8 mouse cellular contexts compared by ENCODE assay signal in the genomic region with DNA sequence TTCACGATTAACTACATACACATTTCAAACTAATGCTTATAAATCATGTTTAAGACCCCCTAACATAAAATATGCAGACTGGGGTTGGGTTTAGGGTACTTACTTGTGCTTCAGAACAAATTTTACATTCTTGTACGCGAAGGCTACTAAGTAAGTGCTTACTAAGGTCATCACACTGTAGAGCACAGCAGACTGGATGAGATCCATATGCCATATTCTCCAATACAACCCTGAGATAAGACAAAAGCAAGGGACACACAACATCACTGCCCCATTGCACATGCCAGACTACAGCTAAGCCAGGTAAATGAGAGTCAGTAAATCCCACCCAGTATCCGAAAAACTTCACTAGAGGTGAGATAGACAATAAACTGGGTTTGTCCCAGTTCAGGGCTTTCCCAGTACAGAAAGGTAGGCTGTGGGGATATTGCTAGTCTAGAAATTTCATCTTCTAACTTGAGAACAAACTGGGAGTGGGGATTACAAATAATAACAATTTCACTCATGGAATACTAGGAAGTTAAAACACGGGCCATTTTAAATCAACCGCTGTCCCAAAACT. TPM values are rescaled to one million over a fixed set of nuclear protein-coding genes. Genes with fewer than 3 reads are reported as not detected.
DNase-seq lines count a peak whose midpoint lies in the region; ATAC-seq and TF ChIP-seq lines count a peak whose summit lies in the region.

No protein-coding gene starts in this region.

- H3K9me3 ChIP-seq in forebrain, embryonic 14.5 days (replicated peaks; ENCODE audit: control insufficient read depth, low read length) = no peaks in the 10 kb centered on the region
- no peaks in the 10 kb centered on the region for H3K9me3 ChIP-seq in liver, embryonic 16.5 days (replicated peaks; ENCODE audit: control insufficient read depth, low read length)

- peaks cover 5% of the 10 kb centered on the region for H3K79me2 ChIP-seq in heart, adult 2 months (replicated peaks; ENCODE audit: control insufficient read depth, insufficient read depth, low read length)
- peaks cover 61% of the 10 kb centered on the region for H3K79me2 ChIP-seq in C2C12 (ENCODE audit: control insufficient read depth, insufficient read depth)

- peaks cover 53% of the 10 kb centered on the region for H3K79me3 ChIP-seq in C2C12 (ENCODE audit: low read depth)

- WGBS in heart, adult 2 months = 27% methylated on average over 6 of the region's 6 CpGs
- WGBS in forebrain, embryonic 14.5 days = 44% methylated on average over 6 of the region's 6 CpGs
- WGBS in liver, embryonic 16.5 days (ENCODE audit: insufficient replicate concordance) = 40% methylated on average over 6 of the region's 6 CpGs

- no peak for TF ChIP-seq CTCF in heart, adult 2 months (IDR thresholded peaks at IDR 0.05)
- no peak for TF ChIP-seq CTCF in C2C12 (IDR thresholded peaks at IDR 0.05; ENCODE audit: control insufficient read depth, insufficient read depth, insufficient read length)

- H3K9ac ChIP-seq in heart, adult 2 months (ENCODE audit: low read depth, low read length) = peak overlapping the region; percentile 86
- peak overlapping the region; percentile 83 for H3K9ac ChIP-seq in forebrain, embryonic 14.5 days (ENCODE audit: low read length)
- peak overlapping the region; percentile 89 for H3K9ac ChIP-seq in liver, embryonic 16.5 days (ENCODE audit: low read depth, low read length)

- H3K4me1 ChIP-seq in heart, adult 2 months (ENCODE audit: control insufficient read depth, insufficient read depth, low read length) = no peaks in the 10 kb centered on the region
- H3K4me1 ChIP-seq in forebrain, embryonic 14.5 days (ENCODE audit: control insufficient read depth, insufficient read depth, low read length) = peaks cover 6% of the 10 kb centered on the region
- H3K4me1 ChIP-seq in liver, embryonic 16.5 days (ENCODE audit: control insufficient read depth, low read depth, low read length) = peaks cover 4% of the 10 kb centered on the region

- H3K4me2 ChIP-seq in forebrain, embryonic 14.5 days (ENCODE audit: low read length) = peak overlapping the region; percentile 62
- peak overlapping the region; percentile 68 for H3K4me2 ChIP-seq in liver, embryonic 16.5 days (ENCODE audit: low read depth, low read length)

- intact Hi-C loops in heart, adult 2 months (cut with DNase I) = loop anchor here (2.0 to 5.0 kb wide), 3 partner anchors 49 to 541 kb away; a partner anchor contains a TSS

- peak overlapping the region; percentile 89 for H3ac ChIP-seq in C2C12 (ENCODE audit: control insufficient read depth, insufficient read length, low read depth)

- DNase-seq in heart, adult 2 months = no peak
- DNase-seq in heart, adult 8-10 months (ENCODE audit: low spot score) = no peak
- DNase-seq in forebrain, embryonic 14.5 days (ENCODE audit: low spot score) = no peak
- DNase-seq in layer of hippocampus, adult 18-20 months (ENCODE audit: low spot score in 2 of 2) = no peak
- DNase-seq in adrenal gland, postnatal 10 days = no peak
- DNase-seq in kidney, postnatal 4 days = no peak

- peak overlapping the region; percentile 79 for H3K27ac ChIP-seq in heart, adult 2 months
- no peak overlapping the region for H3K27ac ChIP-seq in forebrain, embryonic 14.5 days (ENCODE audit: low read depth, low read length)
- H3K27ac ChIP-seq in liver, embryonic 16.5 days (ENCODE audit: low read length) = peak overlapping the region; percentile 54

- peaks cover 36% of the 10 kb centered on the region for H3K36me3 ChIP-seq in heart, adult 2 months (ENCODE audit: control insufficient read depth, insufficient read depth, low read length)
- peaks cover 43% of the 10 kb centered on the region for H3K36me3 ChIP-seq in C2C12 (ENCODE audit: control insufficient read depth, insufficient read depth)
- H3K36me3 ChIP-seq in forebrain, embryonic 14.5 days (ENCODE audit: control insufficient read depth, insufficient read depth, low read length) = peaks cover 38% of the 10 kb centered on the region
- H3K36me3 ChIP-seq in liver, embryonic 16.5 days (ENCODE audit: control insufficient read depth, insufficient read depth) = peaks cover 25% of the 10 kb centered on the region

- TF ChIP-seq EP300 in heart, adult 2 months (IDR thresholded peaks at IDR 0.05; ENCODE audit: insufficient read depth, low read depth, low read length) = no peak

- no peak for TF ChIP-seq POLR2A in heart, adult 2 months (IDR thresholded peaks at IDR 0.05; ENCODE audit: insufficient read depth, low read depth, low read length)

- ATAC-seq in forebrain, embryonic 14.5 days = no peak
- ATAC-seq in liver, embryonic 16.5 days (ENCODE audit: low read depth) = no peak

- H3K4me3 ChIP-seq in heart, adult 2 months = peak overlapping the region; percentile 68
- H3K4me3 ChIP-seq in C2C12 (ENCODE audit: insufficient read depth, poor library complexity, severe bottlenecking) = peak overlapping the region; percentile 82
- H3K4me3 ChIP-seq in forebrain, embryonic 14.5 days (ENCODE audit: low read depth, low read length) = peak overlapping the region; percentile 77
- H3K4me3 ChIP-seq in liver, embryonic 16.5 days (ENCODE audit: low read depth, low read length) = peak overlapping the region; percentile 85

- H3K27me3 ChIP-seq in heart, adult 2 months (ENCODE audit: control insufficient read depth, insufficient read depth, low read length) = no peaks in the 10 kb centered on the region
- no peaks in the 10 kb centered on the region for H3K27me3 ChIP-seq in C2C12 (ENCODE audit: control insufficient read depth, insufficient read depth, insufficient read length)
- H3K27me3 ChIP-seq in forebrain, embryonic 14.5 days (replicated peaks; ENCODE audit: control insufficient read depth, insufficient read depth, low read length) = no peaks in the 10 kb centered on the region
- H3K27me3 ChIP-seq in liver, embryonic 16.5 days (ENCODE audit: control insufficient read depth, insufficient read depth, low read depth, low read length) = no peaks in the 10 kb centered on the region

TF ChIP-seq in C2C12, 6 proteins besides CTCF, POLR2A, EP300 and RAD21:
- TF ChIP-seq FOSL1 (IDR thresholded peaks at IDR 0.05; ENCODE audit: insufficient read depth, low read length, poor library complexity, severe bottlenecking) (no peak), USF1 (IDR thresholded peaks at IDR 0.05; ENCODE audit: low read depth) (no peak), CEBPB (IDR thresholded peaks at IDR 0.05; ENCODE audit: low read depth) (no peak), MYOG (IDR thresholded peaks at IDR 0.05; ENCODE audit: control insufficient read depth, extremely low read depth, insufficient read length) (no peak), MAX (IDR thresholded peaks at IDR 0.05) (no peak), MYOD1 (IDR thresholded peaks at IDR 0.05; ENCODE audit: control insufficient read depth, insufficient read length, low read depth) (no peak)
TF ChIP-seq in C2C12: peak in this region for 0.

RNA-seq across cellular contexts. Expression of a gene that starts 1.1 kb away (rescaled TPM):
- 100 to 1,000 TPM; 111 to 120 TPM for total RNA-seq in heart, adult 2 months (2021)
- polyA plus RNA-seq in heart, adult 2 months (2012; rRNA removed) = 64.8 and 120 TPM in 2 replicates
- 100 to 1,000 TPM; 106 to 126 (median 118) TPM for total RNA-seq in heart, adult 8-10 months (2022)
- 94.4 TPM for polyA plus RNA-seq in C2C12 (2012; fragmentation: generic; extraction: Trizol)
- 208 and 211 TPM in 2 replicates for polyA plus RNA-seq in forebrain, embryonic 14.5 days (2014; fragmentation: Nextera tagmentation; extraction: Ambion mirVana)
- 122 and 124 TPM in 2 replicates for polyA plus RNA-seq in liver, embryonic 16.5 days (2015; fragmentation: Nextera tagmentation; extraction: Ambion mirVana)
- 100 to 1,000 TPM; 110 to 115 TPM for total RNA-seq in layer of hippocampus, adult 18-20 months (2021)
- 100 to 1,000 TPM; 174 to 190 TPM for total RNA-seq in adrenal gland, postnatal 10 days (2021)
